Mouse (Mus musculus): ENCODE measurements around the gene Nup98. TPM values are rescaled to one million over a fixed set of nuclear protein-coding genes. Genes with fewer than 3 reads are reported as not detected.

The Nup98 gene
- total and polyA plus RNA-seq, 3 experiments: 25.9 to 195 (median 45.2) TPM

DNA sequence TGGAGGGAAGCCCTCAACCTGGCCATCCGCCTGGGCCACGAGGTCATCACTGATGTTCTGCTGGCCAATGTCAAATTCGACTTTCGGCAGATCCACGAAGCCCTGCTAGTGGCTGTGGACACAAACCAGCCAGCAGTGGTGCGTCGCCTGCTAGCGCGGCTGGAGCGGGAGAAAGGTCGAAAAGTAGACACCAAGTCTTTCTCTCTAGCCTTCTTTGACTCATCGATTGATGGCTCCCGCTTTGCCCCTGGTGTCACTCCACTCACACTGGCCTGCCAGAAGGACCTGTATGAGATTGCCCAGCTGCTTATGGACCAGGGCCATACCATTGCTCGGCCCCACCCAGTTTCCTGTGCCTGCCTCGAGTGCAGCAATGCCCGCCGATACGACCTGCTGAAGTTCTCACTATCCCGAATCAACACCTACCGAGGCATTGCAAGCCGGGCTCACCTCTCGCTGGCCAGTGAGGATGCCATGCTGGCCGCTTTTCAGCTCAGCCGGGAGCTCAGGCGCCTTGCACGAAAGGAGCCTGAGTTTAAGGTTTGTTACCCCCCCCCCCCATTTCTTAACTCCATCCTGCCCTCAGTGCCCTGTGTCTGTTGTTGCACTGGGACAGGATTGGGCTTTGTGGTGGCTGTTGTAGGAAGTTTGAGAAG is 125.8 kb downstream of the Nup98 start:
- Histone ChIP-seq H3K9me3 (replicated peaks; ENCODE audit: insufficient read depth, low read length) (no peaks in the 10 kb centered on the region), H3K9ac (ENCODE audit: control insufficient read depth, low read depth, low read length, poor library complexity, severe bottlenecking) (no peak overlapping the region), H3K27ac (ENCODE audit: control insufficient read depth, low read depth, low read length) (no peak overlapping the region), H3K79me2 (ENCODE audit: control insufficient read depth, insufficient read depth, low read length, poor library complexity) (no peaks in the 10 kb centered on the region), H3K36me3 (ENCODE audit: control insufficient read depth in 1 of 2, insufficient read depth in 2 of 2, low read length in 2 of 2) (no peaks in the 10 kb centered on the region; a peak in 1 of 4 replicates), H3K4me1 (ENCODE audit: control insufficient read depth in 1 of 2, insufficient read depth in 2 of 2, low read length in 2 of 2) (no peaks in the 10 kb centered on the region), H3K4me3 (ENCODE audit: control insufficient read depth in 1 of 2, insufficient read depth in 1 of 2, low read depth in 2 of 2, low read length in 2 of 2) (no peak overlapping the region), H3K27me3 (ENCODE audit: control insufficient read depth in 1 of 2, insufficient read depth in 2 of 2, low read length in 2 of 2) (no peaks in the 10 kb centered on the region)
- TF ChIP-seq MAX (IDR thresholded peaks at IDR 0.05; ENCODE audit: low read length) (no peak), GATA1 (IDR thresholded peaks at IDR 0.05; ENCODE audit: low read depth, low read length) (no peak), ETS1 (IDR thresholded peaks at IDR 0.05; ENCODE audit: low read depth, low read length) (no peak), BHLHE40 (IDR thresholded peaks at IDR 0.05; ENCODE audit: borderline replicate concordance, low read depth, low read length) (no peak), SIN3A (IDR thresholded peaks at IDR 0.05; ENCODE audit: low read length) (no peak), TAL1 (IDR thresholded peaks at IDR 0.05; ENCODE audit: low read length) (no peak), EP300 (IDR thresholded peaks at IDR 0.05; ENCODE audit: low read depth in 1 of 2, low read length in 2 of 2) (no peak), JUND (IDR thresholded peaks at IDR 0.05; ENCODE audit: low read depth, low read length) (no peak), MXI1 (IDR thresholded peaks at IDR 0.05; ENCODE audit: low read depth, low read length) (no peak), ZKSCAN1 (IDR thresholded peaks at IDR 0.05; ENCODE audit: low read depth, low read length) (no peak)
- DNase-seq (ENCODE audit: low read depth, low spot score): no peak

DNA sequence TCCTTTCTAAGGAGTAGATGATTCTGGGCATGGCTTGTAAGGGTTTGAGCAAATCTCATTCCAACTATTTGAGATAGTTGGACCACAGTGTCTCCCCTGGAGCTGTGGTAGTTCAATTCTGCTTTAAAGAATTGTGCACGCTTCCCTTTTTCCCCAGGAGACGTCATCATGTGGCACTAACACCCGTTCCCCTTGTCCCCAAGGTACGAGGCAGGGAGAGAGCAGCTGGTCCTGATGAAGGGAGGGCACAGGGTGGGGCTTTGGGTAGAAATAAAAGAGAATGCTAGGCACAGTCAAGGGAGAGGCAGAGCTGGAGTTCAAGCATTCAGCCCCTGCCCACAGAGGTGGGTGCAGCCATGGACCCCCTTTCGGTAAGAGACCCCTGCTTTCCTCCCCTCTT is 127.2 kb downstream of the Nup98 start, which contains the start of gene Trpc2:
Gene Trpc2, plus strand, starts transcription at position 301 of the 400 bp plus-strand sequence.
- no peak for DNase-seq (ENCODE audit: low read depth, low spot score)
- TF ChIP-seq MYB (IDR thresholded peaks at IDR 0.05; ENCODE audit: low read depth, low read length) (no peak), BHLHE40 (IDR thresholded peaks at IDR 0.05; ENCODE audit: borderline replicate concordance, low read depth, low read length) (no peak), MAX (IDR thresholded peaks at IDR 0.05; ENCODE audit: low read length) (no peak), POLR2AphosphoS2 (IDR thresholded peaks at IDR 0.05; ENCODE audit: low read length) (no peak), POLR2A (IDR thresholded peaks at IDR 0.05; ENCODE audit: control insufficient read depth in 1 of 2, insufficient read depth in 1 of 2, low read depth in 1 of 2, low read length in 2 of 2, poor library complexity in 1 of 2) (no peak), UBTF (IDR thresholded peaks at IDR 0.05; ENCODE audit: borderline replicate concordance, insufficient read depth, low read depth, low read length) (no peak), NRF1 (IDR thresholded peaks at IDR 0.05; ENCODE audit: insufficient read depth, low read depth, low read length, poor library complexity, severe bottlenecking) (no peak), JUND (IDR thresholded peaks at IDR 0.05; ENCODE audit: low read depth, low read length) (no peak), ZKSCAN1 (IDR thresholded peaks at IDR 0.05; ENCODE audit: low read depth, low read length) (no peak), MAFK (IDR thresholded peaks at IDR 0.05; ENCODE audit: borderline replicate concordance, low read depth, low read length) (no peak), USF2 (IDR thresholded peaks at IDR 0.05; ENCODE audit: borderline replicate concordance in 1 of 2, insufficient read depth in 1 of 2, low read depth in 1 of 2, low read length in 2 of 2) (no peak)
- Histone ChIP-seq H3K9me3 (replicated peaks; ENCODE audit: insufficient read depth, low read length) (no peaks in the 10 kb centered on the region), H3K9ac (ENCODE audit: control insufficient read depth, low read depth, low read length, poor library complexity, severe bottlenecking) (no peak within 1 kb of the TSS), H3K79me2 (ENCODE audit: control insufficient read depth, insufficient read depth, low read length, poor library complexity) (no peaks in the 10 kb centered on the region), H3K36me3 (ENCODE audit: control insufficient read depth in 1 of 2, insufficient read depth in 2 of 2, low read length in 2 of 2) (peaks cover 0 to 2% of the 10 kb centered on the region in 2 experiments; a peak in 2 of 4 replicates), H3K4me3 (ENCODE audit: control insufficient read depth in 1 of 2, insufficient read depth in 1 of 2, low read depth in 2 of 2, low read length in 2 of 2) (no peak within 1 kb of the TSS), H3K27ac (ENCODE audit: control insufficient read depth, low read depth, low read length) (no peak within 1 kb of the TSS), H3K4me1 (ENCODE audit: control insufficient read depth in 1 of 2, insufficient read depth in 2 of 2, low read length in 2 of 2) (no peaks in the 10 kb centered on the region), H3K27me3 (ENCODE audit: control insufficient read depth in 1 of 2, insufficient read depth in 2 of 2, low read length in 2 of 2) (no peaks in the 10 kb centered on the region)

Data from MEL (cell line).